Comparison of ENCODE assay signal across 16 mouse cellular contexts in genomic region chr7:55957916-55958315, GRCm38 (mm10).
"Had no signal": no experiment of that assay in that cellular context is flagged by ENCODE, and none has a peak within 500 bp of the region (broad histone marks: within the 10 kb centered on the region; RNA-seq: fewer than 3 reads in every experiment).

No protein-coding gene starts in this region.

- H3K9me3 ChIP-seq: limb, embryonic 15.5 days; midbrain, embryonic 12.5 days; midbrain, embryonic 15.5 days; neural tube, embryonic 15.5 days had no signal

- H3K4me1 ChIP-seq: neural tube, embryonic 12.5 days had no signal

- H3K4me2 ChIP-seq: limb, embryonic 12.5 days; limb, embryonic 15.5 days; liver, embryonic 11.5 days; lung, embryonic 14.5 days; midbrain, embryonic 12.5 days; midbrain, embryonic 15.5 days; neural tube, embryonic 12.5 days; neural tube, embryonic 15.5 days had no signal

- ATAC-seq: liver, postnatal 0 days; lung, postnatal 0 days; midbrain, embryonic 15.5 days had no signal

- H3K27me3 ChIP-seq: limb, embryonic 12.5 days; limb, embryonic 15.5 days; midbrain, embryonic 12.5 days; midbrain, embryonic 15.5 days; neural tube, embryonic 12.5 days; neural tube, embryonic 15.5 days had no signal

- DNase-seq: kidney, postnatal 14 days; kidney, postnatal 4 days; left cerebral cortex, postnatal 4 days; liver, postnatal 0 days; lung, embryonic 14.5 days; thymus, adult 18-20 months; thymus, postnatal 36 days had no signal

- H3K27ac ChIP-seq: limb, embryonic 12.5 days; limb, embryonic 15.5 days; liver, embryonic 14.5 days; midbrain, embryonic 12.5 days; midbrain, embryonic 15.5 days; neural tube, embryonic 12.5 days; neural tube, embryonic 15.5 days had no signal

- H3K36me3 ChIP-seq: midbrain, embryonic 15.5 days had no signal

- H3K9ac ChIP-seq: limb, embryonic 12.5 days; limb, embryonic 15.5 days; liver, embryonic 14.5 days; liver, postnatal 0 days; lung, embryonic 14.5 days; midbrain, embryonic 12.5 days; midbrain, embryonic 15.5 days; neural tube, embryonic 12.5 days; neural tube, embryonic 15.5 days had no signal

- H3K4me3 ChIP-seq: limb, embryonic 12.5 days; limb, embryonic 15.5 days; midbrain, embryonic 12.5 days; midbrain, embryonic 15.5 days; neural tube, embryonic 12.5 days; neural tube, embryonic 15.5 days had no signal
